Mouse (Mus musculus): ENCODE results near the gene Tyw3. TPM values are rescaled to one million over a fixed set of nuclear protein-coding genes. Genes with fewer than 3 reads are reported as not detected.

Tyw3 gene
- total RNA-seq (2023) = 1 to 10 TPM; 3.1 to 5.7 TPM

GRCm38 (mm10) chr3:154596934-154597554 lies at the start of gene Tyw3:
Gene Tyw3 (minus strand): TSS chr3:154597104.

DNA sequence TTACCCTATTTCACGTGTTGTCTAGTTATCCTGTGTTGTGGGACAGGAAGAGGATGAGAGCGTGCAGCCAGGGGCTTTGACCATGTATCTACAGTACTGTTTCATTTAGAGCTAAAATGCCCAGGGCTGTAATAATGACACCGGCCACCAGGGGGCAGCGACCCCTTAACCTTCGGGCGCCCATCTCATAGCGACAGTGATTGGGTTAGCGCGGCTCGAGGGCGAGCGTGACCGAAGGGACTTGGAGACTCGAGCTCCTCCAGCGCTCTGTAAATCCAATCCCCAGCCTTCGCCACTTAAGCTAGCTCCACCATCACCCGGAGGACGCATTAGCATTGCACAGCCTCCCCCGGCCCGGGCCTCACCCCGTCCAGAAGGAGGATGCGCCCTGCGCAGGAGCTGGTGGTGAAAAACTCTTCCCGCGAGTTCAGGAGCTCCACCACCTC lies 393 bp downstream of the Tyw3 start, which contains the start of gene Cryz:
Gene Cryz, plus strand, starts transcription at position 224 of the 446 bp plus-strand sequence.

Other genes with a start within 250 kb of the Tyw3 start
- 1 to 10 TPM; 3.3 to 4.4 TPM for gene Cryz, start 393 bp downstream of the Tyw3 start, total RNA-seq (2023)
- not detected for gene Erich3, start 66.8 kb upstream of the Tyw3 start, total RNA-seq (2023)